Mouse (Mus musculus): ENCODE data around the gene Bcr.

The Bcr gene

GRCm38 (mm10) chr10:75093252-75093987 is 33.0 kb downstream of the Bcr start:
- DNase-seq (ENCODE audit: low spot score in 2 of 2) = no peak

GRCm38 (mm10) chr10:75094338-75094737 is 33.9 kb downstream of the Bcr start:
- DNase-seq (ENCODE audit: low spot score in 2 of 2) = no peak

GRCm38 (mm10) chr10:75095216-75095615 is 34.8 kb downstream of the Bcr start:
- no peak for DNase-seq (ENCODE audit: low spot score in 2 of 2)

GRCm38 (mm10) chr10:75098446-75099183 is 38.2 kb downstream of the Bcr start:
- no peak for DNase-seq (ENCODE audit: low spot score in 2 of 2)

GRCm38 (mm10) chr10:75100298-75100697 is 39.9 kb downstream of the Bcr start:
- peak; percentile 64 to 65 for DNase-seq (ENCODE audit: low spot score in 2 of 2)

- DNase-seq (ENCODE audit: low spot score in 2 of 2) = no peak
Measured at GRCm38 (mm10) chr10:75103502-75103901, 43.1 kb downstream of the Bcr start.

- peak in 1 of 2 experiments; percentile 45 for DNase-seq (ENCODE audit: low spot score in 2 of 2)
Measured at GRCm38 (mm10) chr10:75104191-75105098, 44.1 kb downstream of the Bcr start.

- DNase-seq (ENCODE audit: low spot score in 2 of 2) = no peak
Measured at GRCm38 (mm10) chr10:75105099-75105461, 44.7 kb downstream of the Bcr start.

GRCm38 (mm10) chr10:75105687-75106086 is 45.3 kb downstream of the Bcr start:
- DNase-seq (ENCODE audit: low spot score in 2 of 2) = no peak

- no peak for DNase-seq (ENCODE audit: low spot score in 2 of 2)
Measured at GRCm38 (mm10) chr10:75106940-75107381, 46.6 kb downstream of the Bcr start.

- DNase-seq (ENCODE audit: low spot score in 2 of 2) = no peak
Measured at GRCm38 (mm10) chr10:75108092-75108491, 47.7 kb downstream of the Bcr start.

GRCm38 (mm10) chr10:75111446-75112201 is 51.2 kb downstream of the Bcr start:
- DNase-seq (ENCODE audit: low spot score in 2 of 2) = no peak

GRCm38 (mm10) chr10:75112405-75112804 is 52.0 kb downstream of the Bcr start:
- no peak for DNase-seq (ENCODE audit: low spot score in 2 of 2)

GRCm38 (mm10) chr10:75113620-75114019 is 53.2 kb downstream of the Bcr start:
- no peak for DNase-seq (ENCODE audit: low spot score in 2 of 2)

- no peak for DNase-seq (ENCODE audit: low spot score in 2 of 2)
Measured at GRCm38 (mm10) chr10:75115240-75115639, 54.8 kb downstream of the Bcr start.

- no peak for DNase-seq (ENCODE audit: low spot score in 2 of 2)
Measured at GRCm38 (mm10) chr10:75116842-75117457, 56.6 kb downstream of the Bcr start.

- DNase-seq (ENCODE audit: low spot score in 2 of 2) = no peak
Measured at GRCm38 (mm10) chr10:75118444-75118843, 58.1 kb downstream of the Bcr start.

- DNase-seq (ENCODE audit: low spot score in 2 of 2) = no peak
Measured at GRCm38 (mm10) chr10:75119396-75119795, 59.0 kb downstream of the Bcr start.

- no peak for DNase-seq (ENCODE audit: low spot score in 2 of 2)
Measured at GRCm38 (mm10) chr10:75120176-75120575, 59.8 kb downstream of the Bcr start.

- DNase-seq (ENCODE audit: low spot score in 2 of 2) = no peak
Measured at GRCm38 (mm10) chr10:75121028-75121427, 60.6 kb downstream of the Bcr start.

GRCm38 (mm10) chr10:75125577-75125976 is 65.2 kb downstream of the Bcr start:
- no peak for DNase-seq (ENCODE audit: low spot score in 2 of 2)
